Mouse (Mus musculus) CH12F3 (cell line): Measurements from ENCODE around the gene Anapc15-ps.

ENCODE experiments used
- in situ Hi-C: fragments of 300-500 bp; cut with MboI; formaldehyde crosslinking; loops from 2 replicates; pipeline ENCODE4 v1.14.3; 2020; ENCODE audit warnings: low sequenced_read_pairs

Gene Anapc15-ps

DNA sequence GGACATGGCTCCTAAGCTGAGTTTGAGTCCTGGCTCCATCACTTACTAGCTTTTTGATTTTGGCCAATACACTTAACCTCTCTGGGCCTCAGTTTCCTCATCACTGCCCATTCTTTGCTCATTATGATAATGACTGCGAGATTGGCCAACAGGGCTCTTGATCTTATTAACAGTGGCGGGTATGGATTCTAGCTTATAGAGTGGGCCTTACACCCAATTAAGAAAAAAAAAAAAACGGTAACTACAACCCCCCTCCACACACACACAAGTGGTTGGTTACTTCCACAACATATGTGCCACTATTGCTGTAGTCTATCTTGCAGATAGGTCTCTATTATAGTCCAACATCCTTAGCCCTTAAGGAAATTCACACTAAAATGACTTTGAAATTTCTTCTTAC is at the start of gene Anapc15-ps:
TSS of gene Anapc15-ps (minus strand) at position 101 of the 400 bp plus-strand sequence.
- in situ Hi-C loops: no loop called here

DNA sequence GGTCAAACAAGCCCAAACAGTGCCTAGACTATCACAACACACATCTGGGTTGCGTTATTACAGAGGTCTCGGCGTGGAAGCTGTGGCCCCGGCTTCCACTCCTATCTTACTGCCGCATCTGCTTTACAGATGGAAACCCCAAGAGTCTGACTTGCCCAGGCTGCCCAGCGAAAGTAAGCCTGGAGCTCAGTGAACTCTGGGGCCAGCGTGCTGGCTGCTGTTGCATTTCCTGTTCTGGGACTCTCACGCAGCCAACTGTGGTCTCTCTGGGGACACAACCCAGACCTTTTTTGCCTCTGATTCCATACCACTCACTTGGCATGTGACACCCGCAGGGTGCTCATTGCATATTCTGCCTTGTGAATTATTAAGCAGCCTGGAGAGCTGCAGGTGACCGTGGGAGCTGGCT is 49.0 kb upstream of the Anapc15-ps start:
- in situ Hi-C loops: no loop called here

DNA sequence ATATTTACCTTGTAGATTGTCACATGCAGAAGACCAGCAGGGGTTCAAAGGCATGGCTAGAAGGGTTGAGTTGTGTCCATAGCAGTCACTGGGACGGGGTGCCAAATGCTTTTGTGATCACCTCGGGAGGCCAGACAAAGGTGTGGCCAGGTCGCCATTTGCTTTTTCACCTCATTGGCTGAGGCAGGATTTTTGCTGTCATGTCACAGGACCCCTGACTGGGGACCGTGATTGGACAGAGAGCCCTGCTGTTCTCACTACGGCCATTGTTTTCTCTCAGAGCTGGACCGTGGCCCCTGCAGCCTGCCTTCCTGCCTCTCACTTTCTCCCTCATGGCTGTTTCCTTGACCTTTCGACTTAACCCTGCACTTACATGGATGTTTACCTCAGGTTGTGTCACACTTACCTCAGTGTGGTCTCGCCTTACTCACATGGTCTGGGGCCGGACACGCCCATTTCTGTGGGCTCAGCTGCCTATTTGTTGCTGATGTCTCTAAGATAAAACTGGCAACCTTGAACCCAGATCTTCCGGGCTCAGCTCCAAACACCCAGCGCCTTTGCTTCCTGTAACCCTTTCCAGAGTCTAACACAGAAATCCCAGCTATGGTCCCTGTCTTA is 47.0 kb upstream of the Anapc15-ps start:
- in situ Hi-C loops: no loop called here

GRCm38 (mm10) chr10:95719472-95719871 is 46.2 kb upstream of the Anapc15-ps start:
- in situ Hi-C loops: no loop called here

- in situ Hi-C loops: no loop called here
These were observed 45.5 kb upstream of the Anapc15-ps start for GRCm38 (mm10) chr10:95718760-95719159.

GRCm38 (mm10) chr10:95717106-95717680 is 43.9 kb upstream of the Anapc15-ps start:
- in situ Hi-C loops: no loop called here

DNA sequence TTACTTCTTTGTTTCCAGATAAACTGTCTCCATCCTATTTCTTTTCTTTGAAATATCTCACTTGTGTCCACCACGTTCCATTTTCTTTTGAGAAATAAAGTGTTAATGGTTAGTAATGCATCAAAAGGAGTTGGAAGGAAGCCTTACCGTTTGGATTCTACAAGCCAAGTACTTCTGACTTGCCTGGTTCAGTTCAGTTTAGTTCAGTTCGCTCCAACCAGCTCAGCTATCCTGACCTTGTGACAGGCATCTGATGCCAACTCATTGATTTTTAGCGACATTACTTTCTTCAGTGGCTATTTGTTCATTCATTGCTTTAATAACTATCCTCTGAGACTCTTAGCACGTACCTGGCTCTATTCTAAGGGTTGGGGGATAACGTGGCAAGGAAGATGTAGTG is 42.4 kb upstream of the Anapc15-ps start:
- in situ Hi-C loops: no loop called here

- in situ Hi-C loops: no loop called here
These were observed 39.0 kb upstream of the Anapc15-ps start for GRCm38 (mm10) chr10:95712221-95712620.

GRCm38 (mm10) chr10:95709903-95710660 is 36.8 kb upstream of the Anapc15-ps start:
- in situ Hi-C loops: no loop called here

GRCm38 (mm10) chr10:95709143-95709880 is 36.1 kb upstream of the Anapc15-ps start:
- in situ Hi-C loops: no loop called here

- in situ Hi-C loops: no loop called here
These were observed 34.8 kb upstream of the Anapc15-ps start for GRCm38 (mm10) chr10:95708001-95708400.

DNA sequence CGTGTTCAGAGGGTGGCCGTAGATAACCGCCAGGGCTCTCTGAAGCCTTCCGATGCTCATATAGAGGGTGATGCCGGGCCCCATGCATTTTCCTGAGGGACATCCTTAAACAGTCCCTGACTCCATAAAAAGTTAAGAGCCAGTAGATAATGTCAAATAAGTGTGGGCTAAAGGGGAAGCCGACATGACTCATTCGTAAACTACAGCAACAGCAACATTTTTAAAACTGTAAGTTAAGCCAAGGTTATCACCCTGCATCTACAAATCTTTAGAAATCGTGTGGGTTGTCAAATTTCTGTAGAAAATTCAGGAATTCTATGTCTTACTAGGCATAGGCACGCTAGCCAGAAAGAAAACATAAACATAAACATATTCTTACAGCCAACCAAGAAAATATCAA is 33.6 kb upstream of the Anapc15-ps start:
- in situ Hi-C loops: no loop called here

DNA sequence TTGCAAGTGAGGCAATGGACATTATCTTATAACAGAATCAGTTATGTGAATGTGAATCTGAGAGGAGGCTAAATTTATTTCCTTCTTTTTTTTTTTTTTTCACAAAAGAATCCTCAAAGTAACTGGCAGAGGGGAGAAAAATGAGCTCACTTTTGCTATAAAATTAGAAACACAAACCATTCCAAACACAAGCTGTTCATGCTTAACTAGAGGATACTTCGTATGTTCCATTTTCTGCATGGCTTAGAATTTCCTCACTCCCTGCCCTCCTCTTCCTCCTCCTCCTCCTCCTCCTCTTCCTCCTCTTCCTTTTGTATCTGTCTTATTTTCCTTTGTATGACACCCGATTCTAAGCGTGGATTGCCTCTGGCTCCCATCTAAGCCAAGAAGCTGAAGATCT is 32.5 kb upstream of the Anapc15-ps start:
- in situ Hi-C loops: no loop called here

DNA sequence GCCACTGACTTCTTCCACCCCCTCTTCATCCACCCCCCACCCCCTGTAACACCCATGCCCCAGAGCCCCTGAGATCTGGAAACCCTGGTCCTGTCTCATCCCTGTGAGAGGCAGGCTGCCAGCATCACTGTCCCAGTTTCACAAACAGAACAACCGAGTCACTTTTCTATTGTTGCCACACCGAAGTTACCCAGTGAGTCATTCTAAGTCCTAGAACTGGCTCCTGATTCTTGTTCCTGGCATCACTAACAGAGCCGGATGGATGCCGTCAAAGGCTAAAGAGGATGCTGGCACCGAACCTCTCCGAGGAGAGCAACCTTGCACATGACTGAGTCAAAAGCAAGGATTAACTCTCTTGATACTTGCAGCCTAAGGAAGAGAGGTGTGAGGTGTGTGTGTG is 31.6 kb upstream of the Anapc15-ps start:
- in situ Hi-C loops: no loop called here

DNA sequence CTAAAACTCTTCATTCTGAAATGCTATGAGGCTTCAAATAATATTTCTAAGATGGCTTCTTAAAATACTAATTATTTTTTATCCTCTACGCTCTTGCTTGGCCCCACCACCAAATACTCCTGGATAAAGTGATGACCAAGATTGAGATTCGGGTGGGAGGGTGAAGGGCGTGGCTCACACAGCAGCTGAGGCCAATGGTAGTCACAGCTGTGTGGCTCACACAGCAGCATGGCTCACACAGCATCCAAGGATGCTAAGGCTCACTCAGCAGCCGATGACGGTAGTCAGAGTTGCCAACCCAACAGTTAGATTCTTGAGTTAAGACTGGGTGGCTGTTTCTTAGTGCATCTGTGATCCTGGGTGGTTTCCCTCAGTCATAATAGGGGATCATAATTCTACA is 30.5 kb upstream of the Anapc15-ps start:
- in situ Hi-C loops: no loop called here

- in situ Hi-C loops: no loop called here
These were observed 27.2 kb upstream of the Anapc15-ps start for GRCm38 (mm10) chr10:95700422-95700821.

DNA sequence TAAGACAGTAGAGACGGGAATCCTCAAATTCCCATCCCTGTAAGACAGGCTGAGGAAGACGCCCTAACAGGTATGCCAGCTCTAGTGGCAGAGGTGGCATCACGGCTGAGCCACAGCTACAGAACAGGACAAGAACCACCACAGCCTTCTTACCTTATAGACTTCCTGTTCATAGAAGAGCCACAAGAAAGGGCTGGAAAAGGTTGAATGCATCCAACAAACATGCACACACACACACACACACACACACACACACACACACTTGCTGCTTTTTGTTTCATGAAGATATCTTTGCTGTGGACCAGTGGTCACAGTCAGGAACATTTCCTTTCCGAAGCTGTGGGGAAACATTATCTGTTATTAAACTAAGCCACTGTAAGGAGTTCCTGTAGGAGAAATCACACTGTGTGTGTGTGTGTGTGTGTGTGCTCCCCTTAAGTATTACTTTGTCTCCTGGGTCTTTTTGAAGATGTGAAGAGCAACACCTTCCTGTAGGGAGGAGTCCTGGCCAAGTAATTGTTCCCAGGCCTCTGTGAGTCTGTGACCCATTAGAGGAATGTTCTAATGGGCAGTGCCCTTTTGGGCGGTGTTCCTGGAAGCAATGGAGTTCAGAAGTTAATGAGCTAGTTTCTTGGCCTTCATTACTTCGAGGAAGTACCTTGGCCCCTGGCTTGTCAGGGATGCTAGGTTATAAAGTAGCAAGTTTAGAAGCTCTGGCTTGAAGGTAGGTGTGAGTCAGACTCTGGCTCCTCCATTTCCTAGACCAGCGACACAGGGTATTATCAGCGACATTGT is 25.9 kb upstream of the Anapc15-ps start:
- in situ Hi-C loops: no loop called here

- in situ Hi-C loops: no loop called here
These were observed 23.0 kb upstream of the Anapc15-ps start for GRCm38 (mm10) chr10:95696253-95696641.

DNA sequence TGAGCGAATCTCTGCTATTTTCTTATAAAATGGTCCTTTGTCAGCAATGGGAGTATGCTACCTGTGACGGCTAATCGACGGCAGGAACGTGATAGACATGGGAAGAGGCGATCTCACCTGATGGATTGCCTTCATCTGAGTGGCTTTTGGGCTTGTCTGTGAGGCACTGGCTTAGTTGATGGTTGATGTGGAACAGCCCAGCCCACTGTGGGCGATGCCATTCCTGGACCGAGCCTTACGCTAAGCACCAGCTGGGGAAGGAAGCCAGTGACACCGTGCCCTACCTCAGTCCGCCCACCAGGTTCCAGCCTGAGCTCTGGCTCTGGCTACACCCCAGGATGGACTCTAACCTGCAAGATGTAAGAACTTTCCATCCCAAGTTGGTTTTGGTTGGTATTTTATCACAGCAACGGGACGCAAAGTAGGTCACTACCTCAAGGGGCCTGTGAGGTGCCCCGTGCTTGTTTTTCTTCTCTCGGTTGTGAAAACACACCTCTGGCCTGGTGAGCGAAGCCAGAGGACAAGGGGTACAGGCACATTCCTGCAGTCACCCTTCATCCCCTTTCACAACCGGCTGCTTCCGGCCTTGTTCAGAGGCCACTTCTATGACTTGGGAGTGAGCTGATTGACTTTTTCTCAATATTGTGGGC is 22.5 kb upstream of the Anapc15-ps start:
- in situ Hi-C loops: no loop called here

DNA sequence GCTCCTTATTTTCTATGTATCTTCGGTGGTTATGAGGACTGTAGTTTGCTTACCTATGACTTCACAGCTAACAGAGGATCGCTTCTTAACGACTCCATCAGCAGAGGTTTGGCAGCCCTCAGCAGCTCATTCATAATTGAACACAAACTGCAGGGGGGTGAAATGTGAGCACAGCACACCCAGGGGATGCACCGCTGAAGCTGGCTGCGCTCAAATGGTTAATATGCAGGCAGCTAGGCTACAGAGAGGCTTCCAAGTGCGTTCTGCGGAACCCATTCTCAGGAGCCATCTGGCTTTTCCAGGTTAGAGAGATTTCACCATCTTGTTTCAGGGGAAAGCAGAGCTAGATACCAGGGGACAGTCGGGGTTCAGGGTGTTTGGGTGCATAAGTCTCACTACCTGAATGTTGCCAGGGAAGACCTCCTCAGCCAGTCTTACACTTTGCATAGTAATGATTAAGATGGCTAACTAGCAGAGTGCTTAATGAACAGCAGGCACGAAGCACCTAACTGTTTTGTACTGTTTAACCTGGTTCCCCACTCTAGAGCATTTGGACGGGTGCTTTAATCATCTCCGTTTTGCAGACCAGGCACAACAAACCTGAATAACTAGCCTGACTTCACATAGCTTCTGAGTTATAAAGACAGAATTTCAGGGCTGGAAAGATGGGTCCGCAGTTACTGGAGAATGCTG is 21.5 kb upstream of the Anapc15-ps start:
- in situ Hi-C loops: no loop called here
